Mouse (Mus musculus) splenic B cell, adult 2 months (primary cell): ENCODE measurements around the gene Osbp2.

Experiments
- DNase-seq: peaks from one replicate; pipeline ENCODE4 v3.0.0-alpha.2; 2011; ENCODE audit warnings: low read depth, low spot score
- H3K27me3 ChIP-seq: 2 replicates; pipeline ENCODE4 v1.6.1; 2012; ENCODE audit warnings: mild to moderate bottlenecking, low read length, moderate library complexity, mixed read lengths; ENCODE audit not compliant: control insufficient read depth, poor library complexity, insufficient read depth, severe bottlenecking
- H3K36me3 ChIP-seq: 2 replicates; pipeline ENCODE4 v1.6.1; 2012; ENCODE audit warnings: mild to moderate bottlenecking, low read length, moderate library complexity, mixed read lengths; ENCODE audit not compliant: control insufficient read depth, poor library complexity, insufficient read depth, severe bottlenecking

Gene Osbp2

DNA sequence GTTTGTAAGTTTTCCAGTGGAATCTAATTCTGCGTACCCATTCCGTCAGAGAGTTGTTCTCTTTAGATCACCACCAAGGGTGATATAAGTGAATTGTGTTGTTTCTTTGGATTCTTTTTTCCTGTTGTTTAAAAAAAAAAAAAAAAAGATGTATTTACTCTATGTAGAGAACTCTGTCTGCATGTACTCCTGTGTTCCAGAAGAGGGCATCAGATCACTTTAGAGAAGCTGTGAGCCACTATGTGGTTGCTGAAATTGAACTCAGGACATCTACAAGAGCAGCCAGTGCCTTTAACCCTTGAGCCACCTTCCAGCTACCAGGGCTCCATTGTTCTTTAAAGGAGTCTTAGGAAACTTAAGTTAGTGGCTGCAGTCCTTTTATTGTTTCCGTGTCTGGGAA is 166.3 kb downstream of the Osbp2 start:
- DNase-seq = no peak
- Histone ChIP-seq H3K27me3 (no peaks in the 10 kb centered on the region), H3K36me3 (no peaks in the 10 kb centered on the region)

- Histone ChIP-seq H3K36me3 (no peaks in the 10 kb centered on the region), H3K27me3 (no peaks in the 10 kb centered on the region)
- DNase-seq = no peak
Observed at GRCm38 (mm10) chr11:3696086-3696616, 167.6 kb downstream of the Osbp2 start.

DNA sequence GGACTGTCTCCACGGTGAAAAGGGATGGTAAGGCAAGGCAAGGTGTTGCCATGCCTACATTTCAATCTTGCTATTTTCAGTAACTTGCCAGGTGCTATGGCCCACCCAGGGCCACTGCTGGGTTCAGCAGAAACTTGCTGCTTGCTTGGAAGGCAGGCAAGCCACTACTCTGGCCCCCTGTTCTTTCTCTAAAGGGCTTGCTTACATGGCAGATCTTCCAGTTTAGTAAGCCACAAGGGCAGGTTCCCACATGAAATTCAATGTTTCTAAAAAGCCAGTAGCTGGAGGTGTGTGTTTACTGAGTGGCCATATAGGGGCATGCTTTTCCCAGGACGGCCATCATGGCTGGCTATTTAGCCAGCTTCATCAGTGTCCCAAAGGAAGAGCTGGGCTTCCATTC is 172.0 kb downstream of the Osbp2 start:
- no peaks in the 10 kb centered on the region for H3K27me3 ChIP-seq
- DNase-seq = no peak
- H3K36me3 ChIP-seq = peaks cover 2% of the 10 kb centered on the region; the same call in 1 of the 2 replicates

DNA sequence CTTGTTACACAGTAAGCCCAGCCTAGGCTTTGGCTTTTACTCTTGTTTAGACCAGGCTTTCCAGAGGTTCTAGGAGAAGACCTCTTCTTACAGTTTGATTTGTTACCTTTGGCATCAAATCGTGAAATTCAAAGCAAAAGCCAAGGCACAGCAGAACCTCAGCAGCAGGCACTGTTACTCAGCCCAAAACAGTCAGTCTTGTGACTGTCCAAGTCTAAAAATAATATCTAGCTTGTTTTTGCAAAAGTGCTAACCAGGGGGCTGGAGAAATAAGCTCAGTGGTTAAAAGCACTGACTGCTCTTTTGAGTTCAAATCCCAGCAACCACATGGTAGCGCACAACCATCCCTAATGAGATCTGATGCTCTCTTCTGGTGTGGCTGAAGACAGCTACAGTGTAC is 176.8 kb downstream of the Osbp2 start:
- Histone ChIP-seq H3K27me3 (no peaks in the 10 kb centered on the region), H3K36me3 (peaks cover 6% of the 10 kb centered on the region)
- no peak for DNase-seq

GRCm38 (mm10) chr11:3686318-3686717 is 177.4 kb downstream of the Osbp2 start:
- DNase-seq = no peak
- H3K27me3 ChIP-seq = no peaks in the 10 kb centered on the region
- peaks cover 9% of the 10 kb centered on the region for H3K36me3 ChIP-seq

DNA sequence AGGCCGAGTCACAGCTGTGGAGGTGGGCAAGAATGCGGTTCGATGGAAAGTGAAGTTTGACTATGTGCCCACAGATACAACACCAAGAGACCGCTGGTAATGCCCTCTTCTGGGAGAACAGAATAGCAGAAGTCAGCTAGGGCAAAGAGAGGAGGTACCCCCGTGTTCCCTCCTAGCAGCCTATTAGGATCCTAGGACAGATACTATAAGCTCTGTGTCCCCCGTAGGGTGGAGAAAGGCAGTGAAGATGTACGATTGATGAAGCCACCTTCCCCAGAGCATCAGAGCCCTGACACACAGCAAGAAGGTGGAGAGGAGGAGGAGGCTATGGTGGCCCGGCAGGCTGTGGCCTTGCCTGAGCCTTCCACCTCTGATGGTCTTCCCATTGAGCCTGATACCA is 178.3 kb downstream of the Osbp2 start:
- DNase-seq = no peak
- H3K27me3 ChIP-seq = no peaks in the 10 kb centered on the region
- peaks cover 10% of the 10 kb centered on the region for H3K36me3 ChIP-seq

GRCm38 (mm10) chr11:3684723-3685430 is 178.8 kb downstream of the Osbp2 start:
- Histone ChIP-seq H3K36me3 (peaks cover 10% of the 10 kb centered on the region), H3K27me3 (no peaks in the 10 kb centered on the region)
- no peak for DNase-seq

DNA sequence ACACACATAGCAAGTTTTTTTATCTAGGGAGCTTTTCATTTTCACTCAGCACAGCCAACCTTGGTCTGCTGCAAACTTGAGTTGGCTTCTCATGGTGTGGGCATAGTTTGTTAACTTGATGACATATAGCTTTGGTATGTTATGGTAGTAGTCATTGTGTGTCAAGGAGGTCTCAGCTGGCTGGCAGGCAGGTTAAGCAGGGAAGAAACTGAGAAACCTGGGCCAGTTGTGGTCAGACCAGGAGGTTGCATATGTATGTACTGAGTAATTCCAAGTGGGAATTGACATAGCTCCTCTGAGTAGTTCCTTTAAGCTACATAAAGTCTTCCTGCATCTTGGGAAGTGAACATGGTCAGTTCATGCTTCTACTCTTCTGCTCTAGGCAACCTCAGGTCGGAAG is 179.5 kb downstream of the Osbp2 start:
- Histone ChIP-seq H3K27me3 (no peaks in the 10 kb centered on the region), H3K36me3 (peaks cover 10% of the 10 kb centered on the region)
- DNase-seq = no peak

DNA sequence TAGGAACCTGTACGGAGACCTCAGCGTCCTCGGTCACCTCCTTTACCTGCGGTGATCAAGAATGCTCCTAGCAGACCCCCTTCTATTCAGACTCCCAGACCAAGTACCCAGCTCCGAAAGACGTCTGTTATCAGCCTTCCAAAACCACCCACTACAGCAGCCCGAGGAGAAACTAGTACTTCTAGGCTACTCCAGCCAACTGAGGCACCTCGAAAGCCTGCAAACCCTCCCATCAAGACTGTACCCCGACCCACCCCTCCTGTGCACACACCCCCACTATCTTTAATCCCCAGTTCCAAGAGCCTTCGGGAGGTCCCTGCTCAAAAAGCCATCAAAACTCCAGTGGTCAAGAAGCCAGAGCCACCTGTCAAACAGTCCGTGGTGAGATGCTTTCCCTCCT is 180.0 kb downstream of the Osbp2 start:
- Histone ChIP-seq H3K36me3 (peaks cover 10% of the 10 kb centered on the region), H3K27me3 (no peaks in the 10 kb centered on the region)
- no peak for DNase-seq

DNA sequence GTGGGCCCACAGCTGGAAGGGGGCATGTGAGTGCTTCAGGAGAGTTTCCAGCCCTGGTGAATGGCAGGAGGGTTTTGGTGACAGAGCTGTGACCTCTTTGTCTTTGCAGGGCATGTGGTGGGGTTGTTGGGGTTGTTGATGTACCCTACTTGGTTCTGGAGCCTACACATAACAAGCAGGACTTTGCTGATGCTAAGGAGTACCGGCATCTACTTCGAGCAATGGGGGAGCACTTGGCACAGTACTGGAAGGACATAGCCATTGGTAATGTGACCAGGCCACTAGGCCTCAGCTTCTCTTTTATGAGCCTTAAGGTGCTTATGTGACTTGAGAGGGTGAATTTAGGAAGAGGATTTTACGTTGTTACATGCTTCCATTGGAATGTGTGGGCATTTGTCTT is 183.9 kb downstream of the Osbp2 start:
- H3K36me3 ChIP-seq = peaks cover 8% of the 10 kb centered on the region; the same call in 1 of the 2 replicates
- DNase-seq = no peak
- H3K27me3 ChIP-seq = no peaks in the 10 kb centered on the region

DNA sequence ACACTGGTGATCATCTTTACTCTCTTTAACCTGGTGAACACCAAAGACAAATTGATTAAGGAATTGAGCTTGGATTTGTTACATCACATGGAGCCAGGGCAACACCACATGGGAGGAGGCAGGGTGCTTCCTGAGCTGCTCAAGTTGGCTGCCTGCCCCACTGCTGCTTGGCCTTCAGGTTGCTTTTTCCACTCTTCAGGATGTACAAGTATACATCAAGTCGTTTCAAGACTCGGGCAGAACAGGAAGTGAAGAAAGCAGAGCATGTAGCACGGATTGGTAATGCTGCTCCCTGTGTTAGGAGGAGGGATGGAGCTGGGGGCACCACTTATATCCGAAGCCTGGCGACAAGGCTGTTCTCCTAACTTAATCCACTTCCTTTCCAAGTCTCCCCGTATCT is 186.5 kb downstream of the Osbp2 start:
- Histone ChIP-seq H3K27me3 (no peaks in the 10 kb centered on the region), H3K36me3 (peaks cover 10% of the 10 kb centered on the region; the same call in 1 of the 2 replicates)
- DNase-seq = no peak

DNA sequence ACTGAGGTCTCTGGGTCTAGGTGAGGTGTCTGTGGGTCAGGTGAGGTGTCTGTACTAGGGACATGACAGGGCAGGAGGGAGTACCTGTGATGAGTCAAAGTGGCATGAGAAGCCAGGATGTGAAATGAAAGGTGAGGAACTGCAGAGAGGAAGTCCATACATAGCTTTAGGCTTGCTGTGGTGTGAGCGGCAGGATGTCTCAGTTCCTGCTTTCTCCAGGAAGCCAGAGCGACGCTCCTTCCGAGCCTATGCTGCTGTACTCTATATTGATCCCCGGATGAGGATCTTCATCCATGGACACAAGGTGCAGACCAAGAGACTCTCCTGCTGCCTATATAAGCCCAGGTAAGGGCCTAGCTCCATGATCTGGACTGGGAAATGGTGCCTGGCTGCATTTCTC is 187.3 kb downstream of the Osbp2 start:
- Histone ChIP-seq H3K27me3 (no peaks in the 10 kb centered on the region), H3K36me3 (peaks cover 9% of the 10 kb centered on the region; the same call in 1 of the 2 replicates)
- peak; percentile 29 for DNase-seq

DNA sequence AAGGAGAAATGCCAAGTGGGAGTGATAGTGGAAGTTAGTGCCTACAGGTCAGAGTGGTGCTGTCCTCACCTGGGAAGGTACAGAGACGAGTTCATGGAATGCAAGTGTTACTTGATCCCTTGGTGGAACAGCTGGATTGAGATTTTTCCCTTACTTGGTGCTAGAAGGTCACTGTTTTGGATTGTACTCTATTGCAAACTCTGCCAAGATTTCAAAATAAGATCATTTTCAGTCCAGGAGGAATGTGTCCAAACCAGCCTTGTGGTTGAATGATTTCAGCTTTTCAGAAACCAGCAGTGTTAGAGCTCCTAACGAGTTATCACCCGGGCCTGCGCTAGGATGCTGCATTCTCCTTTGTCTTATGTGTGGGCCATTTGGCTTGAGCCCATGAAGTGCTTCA is 189.2 kb downstream of the Osbp2 start:
- DNase-seq = no peak
- peaks cover 6% of the 10 kb centered on the region; the same call in 1 of the 2 replicates for H3K36me3 ChIP-seq

DNA sequence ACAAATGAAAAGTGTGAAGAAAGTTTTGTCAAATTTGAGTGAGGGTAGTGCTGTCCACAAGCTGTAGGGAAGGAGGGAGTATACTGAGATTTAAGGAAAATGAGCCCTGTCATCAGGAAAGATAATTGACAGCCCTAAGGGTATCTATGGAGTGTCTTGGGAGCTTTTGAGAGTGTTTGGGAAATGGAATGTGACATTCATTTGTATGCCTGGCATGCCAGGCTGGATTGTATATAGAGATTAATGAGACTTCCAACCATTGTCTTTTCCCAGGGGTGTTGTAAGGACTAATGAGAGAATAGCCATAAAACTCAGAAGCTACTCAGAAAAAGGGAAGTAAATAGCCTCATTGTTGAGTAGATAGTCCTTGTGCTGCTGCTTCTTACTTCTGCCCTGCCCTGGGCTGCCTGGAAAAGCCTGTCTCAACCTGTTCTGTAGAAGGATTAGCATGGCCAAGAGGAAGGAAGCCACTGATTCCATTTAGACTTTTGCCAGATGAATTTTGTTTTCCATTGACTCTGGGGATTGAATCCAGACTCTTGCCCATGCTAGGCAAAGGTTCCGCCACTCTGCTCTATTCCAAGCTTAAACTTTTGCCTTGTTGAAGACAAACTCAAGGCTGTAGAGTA is 192.6 kb downstream of the Osbp2 start:
- Histone ChIP-seq H3K36me3 (peaks cover 3% of the 10 kb centered on the region; the same call in 1 of the 2 replicates), H3K27me3 (no peaks in the 10 kb centered on the region)
- no peak for DNase-seq

More for the DNA sequence above, 189.2 kb downstream of the Osbp2 start:
- H3K27me3 ChIP-seq = no peaks in the 10 kb centered on the region

GRCm38 (mm10) chr11:3669849-3670248 is 193.9 kb downstream of the Osbp2 start:
- Histone ChIP-seq H3K27me3 (no peaks in the 10 kb centered on the region), H3K36me3 (peaks cover 5% of the 10 kb centered on the region; the same call in 1 of the 2 replicates)
- DNase-seq = no peak
